Mouse (Mus musculus) urinary bladder, postnatal 25 days (tissue): ENCODE data around the gene Tenm4.

Experiments
- DNase-seq: peaks from one replicate; pipeline ENCODE4 v3.0.0; 2022; ENCODE audit warnings: low spot score

Gene Tenm4

DNA sequence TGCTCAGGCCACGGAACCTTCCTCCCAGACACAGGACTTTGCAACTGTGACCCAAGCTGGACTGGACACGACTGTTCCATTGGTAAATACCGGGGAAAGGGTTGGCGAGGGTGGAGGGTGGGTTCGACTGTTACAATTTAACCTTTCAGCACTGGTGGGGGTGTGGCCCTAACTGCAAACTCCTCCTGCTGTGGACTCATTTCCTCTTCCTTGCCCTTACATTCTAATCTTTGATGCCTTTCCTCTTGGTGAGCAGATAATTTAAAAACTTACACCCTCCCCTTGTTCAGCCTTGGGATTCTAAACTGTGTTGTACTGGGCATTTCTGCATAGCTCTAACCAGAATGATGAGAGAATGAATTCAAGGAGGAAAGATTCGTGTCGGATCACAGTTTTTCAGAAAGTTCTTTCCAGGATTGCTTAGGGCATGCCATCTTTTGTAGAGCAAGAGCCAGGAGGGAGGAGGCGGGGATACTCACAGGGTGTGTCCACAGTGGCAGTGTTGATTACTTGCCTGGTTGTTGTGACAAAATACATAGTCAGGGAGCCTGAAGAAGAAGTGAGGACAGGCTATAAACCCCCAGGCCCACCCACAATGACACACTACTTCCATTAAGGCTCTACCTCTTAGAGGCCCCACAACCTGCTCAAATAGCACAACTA, 607.0 kb downstream of the Tenm4 start:
- no peak for DNase-seq

DNA sequence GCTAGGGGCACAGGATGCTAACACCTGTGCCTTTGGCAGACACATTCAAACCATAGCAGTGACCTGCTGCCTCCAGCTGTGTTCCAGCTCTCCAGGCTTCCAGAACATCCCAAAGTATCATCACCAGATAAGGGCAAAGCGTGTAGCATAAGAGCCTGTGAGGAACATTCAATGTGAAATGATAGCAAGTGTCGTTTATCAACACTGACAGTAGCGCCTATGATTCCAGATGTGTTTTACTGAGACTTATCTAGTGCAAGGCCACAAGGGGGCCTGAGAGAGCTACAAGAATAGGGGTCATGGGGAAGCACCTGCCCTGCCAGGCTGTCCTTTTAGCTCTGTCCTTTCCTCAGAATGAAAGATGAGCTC, 607.5 kb downstream of the Tenm4 start:
- no peak for DNase-seq

DNA sequence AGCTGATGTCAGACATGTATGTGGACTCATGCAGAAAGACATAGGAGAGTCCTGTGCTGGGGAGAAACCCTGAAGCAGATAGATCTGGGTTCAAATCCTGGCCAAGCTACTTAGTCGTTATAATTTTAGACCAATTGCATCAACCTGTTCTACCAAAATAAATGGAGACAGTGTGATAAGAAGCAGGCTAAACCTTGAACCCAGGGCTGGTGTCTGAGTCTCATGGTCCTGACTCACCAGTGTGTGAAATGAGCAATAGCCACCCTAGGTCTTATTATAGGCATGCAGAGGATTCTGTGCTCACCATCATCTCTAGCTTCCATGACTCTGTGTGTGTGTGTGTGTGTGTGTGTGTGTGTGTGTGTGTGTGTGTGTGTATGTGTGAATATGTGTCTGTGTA, 609.5 kb downstream of the Tenm4 start:
- DNase-seq: no peak

DNA sequence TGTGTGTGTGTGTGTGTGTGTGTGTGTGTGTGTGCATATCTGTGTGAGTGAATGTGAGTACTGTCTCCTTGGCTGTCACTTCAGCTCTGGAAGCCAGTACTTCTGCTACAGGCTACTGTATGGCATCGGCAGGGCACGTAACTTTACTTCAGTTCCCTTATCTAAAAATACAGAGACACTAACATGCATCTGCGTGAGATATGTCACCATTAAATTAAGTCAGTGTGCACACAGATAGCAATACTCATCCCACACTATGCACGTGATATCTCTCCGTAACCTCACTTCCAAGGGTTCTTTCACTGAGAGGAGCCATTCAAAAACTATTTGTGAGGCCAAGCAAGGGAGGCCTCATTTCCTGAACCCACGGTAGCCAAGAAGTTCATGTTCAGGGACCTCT, 610.0 kb downstream of the Tenm4 start:
- no peak for DNase-seq

DNA sequence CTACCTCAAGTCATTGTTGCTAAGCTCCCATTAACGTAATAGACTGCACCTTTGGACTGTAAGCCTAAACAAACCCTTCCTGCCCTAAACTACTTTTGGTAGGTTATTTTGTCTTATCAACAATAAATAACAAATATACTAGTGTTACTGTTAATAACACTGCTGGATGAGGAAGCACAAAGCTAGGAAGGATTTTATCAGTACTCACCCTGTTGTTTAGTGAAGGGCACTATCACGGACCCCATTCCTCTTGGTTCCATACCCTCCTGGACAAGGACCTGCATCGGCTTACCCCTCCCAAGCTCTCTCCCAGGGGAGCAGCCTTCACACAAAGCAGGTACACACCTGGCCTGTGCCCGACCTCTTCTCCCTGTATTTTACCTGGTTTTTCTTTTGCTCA, 611.6 kb downstream of the Tenm4 start:
- DNase-seq: no peak

DNA sequence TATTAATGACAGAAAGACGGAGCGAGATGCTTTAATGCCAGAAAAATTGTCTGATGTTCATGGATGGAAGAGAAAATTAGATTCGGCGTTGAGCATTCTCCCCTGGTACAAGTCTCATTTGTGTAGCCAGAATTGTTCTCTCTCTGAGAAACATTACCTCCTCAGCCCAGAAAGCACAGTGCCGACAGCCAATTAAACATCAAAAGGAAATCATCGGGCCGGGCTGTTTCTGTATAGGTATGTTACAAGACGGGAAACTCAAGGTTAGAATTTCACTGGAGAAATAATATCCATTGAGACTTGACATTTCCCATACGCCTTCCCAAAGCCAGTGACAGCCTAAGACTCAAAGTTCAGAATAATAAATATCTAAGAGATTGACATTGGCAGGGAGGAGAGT, 614.8 kb downstream of the Tenm4 start:
- DNase-seq: no peak

DNA sequence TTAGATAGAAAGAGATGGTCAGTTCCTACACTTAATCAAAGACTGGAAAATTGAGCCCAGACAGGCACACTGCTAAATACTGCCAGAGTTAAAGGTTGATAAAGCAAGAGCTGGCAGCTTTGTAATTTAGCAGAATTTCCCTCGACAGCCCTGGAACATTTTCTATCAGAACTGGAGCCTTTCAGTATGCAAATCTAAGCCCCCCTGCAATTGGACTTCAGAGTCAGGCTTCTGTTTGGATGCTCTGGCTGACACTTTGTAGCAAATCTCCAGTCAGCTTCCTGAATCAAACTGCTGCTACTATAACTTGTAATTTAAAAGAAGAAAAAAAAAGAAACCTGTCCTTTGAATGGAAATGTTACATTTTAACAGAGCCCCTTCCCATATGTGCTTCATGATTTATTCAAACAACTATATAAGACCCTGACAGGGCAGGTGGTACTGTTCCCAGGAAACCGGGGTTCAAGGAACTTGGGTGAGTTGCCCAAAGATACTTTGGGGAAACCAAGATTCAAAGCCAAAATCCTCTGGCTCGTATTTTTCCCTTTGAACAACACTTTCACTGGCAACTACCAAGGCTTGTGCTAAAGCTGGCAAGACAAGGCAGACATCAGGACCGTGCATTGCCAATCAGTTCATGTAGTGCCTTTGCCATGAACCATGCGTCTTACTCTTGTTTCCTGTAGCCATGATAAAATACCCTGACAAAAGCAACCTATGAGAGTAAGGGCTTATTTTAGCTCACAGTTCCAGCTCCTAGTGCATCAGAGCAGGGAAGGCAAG, 615.4 kb downstream of the Tenm4 start:
- no peak for DNase-seq

DNA sequence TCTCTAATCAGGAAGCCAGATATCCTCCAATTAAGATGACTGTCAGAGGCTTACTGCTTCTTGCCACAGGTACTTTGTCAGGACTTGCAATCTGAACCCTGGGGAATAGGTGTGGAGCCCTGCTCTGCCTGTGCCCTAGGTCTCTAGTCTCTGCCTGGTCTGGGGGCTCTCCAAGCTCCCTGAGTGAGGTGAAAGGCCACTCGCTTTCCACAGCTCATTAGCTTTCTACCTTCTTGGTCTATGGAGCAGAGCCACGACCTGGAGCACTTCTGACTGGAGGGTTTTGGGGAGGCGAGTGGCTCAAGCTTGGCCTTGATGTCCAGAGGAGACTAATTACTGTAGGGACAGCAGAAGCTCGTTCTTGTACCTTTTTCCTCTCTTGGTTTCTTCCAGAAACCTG, 617.1 kb downstream of the Tenm4 start:
- no peak for DNase-seq

DNA sequence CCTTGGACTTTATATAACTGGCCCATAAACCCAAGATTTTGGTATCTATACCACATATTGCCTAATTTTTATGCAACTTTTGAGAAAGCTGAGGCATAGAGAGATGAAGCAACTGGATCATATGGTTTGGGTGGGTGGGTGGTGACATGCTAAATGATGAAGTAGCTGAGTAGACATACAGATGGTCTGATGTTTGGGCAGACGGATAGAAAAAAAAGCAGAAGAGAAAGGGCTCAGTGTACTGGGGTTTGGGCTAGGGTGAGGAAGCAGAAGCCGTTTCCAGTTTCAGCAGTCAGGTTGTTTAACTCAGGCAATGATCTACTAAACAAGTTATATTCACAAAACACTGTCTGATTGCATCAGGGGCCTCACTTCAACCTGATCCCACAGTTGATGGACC, 619.3 kb downstream of the Tenm4 start:
- DNase-seq: no peak

DNA sequence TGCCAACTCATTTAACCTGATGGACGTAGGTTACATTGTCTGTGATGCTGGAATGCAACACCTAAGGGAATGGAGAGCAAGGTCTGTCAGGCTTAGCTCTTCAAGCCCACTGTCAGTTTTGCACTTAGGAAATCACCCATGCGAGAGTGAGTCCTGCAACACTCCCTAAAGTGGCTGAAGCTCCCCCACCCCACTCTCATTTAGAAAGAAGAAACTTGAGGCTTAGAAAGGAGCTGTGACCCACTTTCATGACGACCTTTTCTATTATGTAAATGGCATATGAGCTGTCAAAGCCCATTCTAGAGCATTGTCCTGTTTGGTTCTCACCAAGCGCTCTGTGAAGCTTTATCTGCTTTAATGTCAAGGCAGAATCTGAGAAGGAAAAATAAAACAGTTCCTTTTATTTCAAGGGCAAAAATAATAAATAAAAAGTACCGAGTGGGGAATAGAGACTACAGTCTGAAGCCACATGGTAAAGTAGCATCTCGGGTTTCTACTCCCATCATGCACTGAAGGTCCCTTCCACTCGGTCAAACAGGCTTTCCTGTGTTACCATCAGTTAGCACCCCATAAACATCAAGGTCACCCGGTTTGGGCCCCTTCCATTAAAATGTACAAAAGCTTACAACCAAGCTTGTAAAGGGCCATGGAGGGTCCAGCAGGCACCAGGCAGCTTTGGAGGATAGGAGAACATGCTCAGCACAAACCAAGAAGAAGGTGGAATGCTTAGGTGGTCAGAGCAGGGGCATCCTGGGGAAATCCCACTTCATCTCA, 621.6 kb downstream of the Tenm4 start:
- DNase-seq: no peak

DNA sequence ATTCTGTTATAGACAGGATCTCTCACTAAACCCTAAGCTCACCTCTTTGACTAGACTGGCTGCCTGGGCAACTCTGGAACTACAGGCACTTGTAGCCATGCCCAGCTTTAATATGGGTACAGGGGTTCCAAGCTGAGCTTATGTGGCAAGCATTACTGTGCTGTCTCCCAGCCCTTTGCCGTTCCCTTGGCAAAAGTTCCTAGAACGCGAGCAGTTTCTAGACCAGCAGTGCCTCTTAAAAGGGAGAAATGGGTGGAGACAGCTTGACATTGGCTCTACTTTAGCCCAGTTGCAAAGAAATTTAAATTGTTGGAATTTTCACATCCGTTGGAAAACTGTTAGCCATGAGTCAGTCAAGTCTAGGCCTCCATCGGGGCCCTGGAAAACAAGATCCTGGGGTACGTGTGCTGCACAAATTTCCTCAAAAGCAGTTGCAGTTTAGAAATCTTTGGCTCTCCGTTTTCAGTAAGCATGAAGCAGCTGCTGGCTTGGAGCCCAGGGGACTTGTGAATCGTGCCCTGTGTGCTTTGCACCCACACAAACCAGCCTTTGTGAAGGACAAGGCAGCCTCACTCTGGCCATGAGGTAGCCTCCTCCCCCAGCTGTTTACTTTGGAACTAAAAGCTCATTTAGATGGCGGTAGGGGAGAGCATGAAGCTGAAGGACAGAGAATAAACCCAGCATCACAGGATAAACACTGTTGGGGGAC, 625.1 kb downstream of the Tenm4 start:
- no peak for DNase-seq

DNA sequence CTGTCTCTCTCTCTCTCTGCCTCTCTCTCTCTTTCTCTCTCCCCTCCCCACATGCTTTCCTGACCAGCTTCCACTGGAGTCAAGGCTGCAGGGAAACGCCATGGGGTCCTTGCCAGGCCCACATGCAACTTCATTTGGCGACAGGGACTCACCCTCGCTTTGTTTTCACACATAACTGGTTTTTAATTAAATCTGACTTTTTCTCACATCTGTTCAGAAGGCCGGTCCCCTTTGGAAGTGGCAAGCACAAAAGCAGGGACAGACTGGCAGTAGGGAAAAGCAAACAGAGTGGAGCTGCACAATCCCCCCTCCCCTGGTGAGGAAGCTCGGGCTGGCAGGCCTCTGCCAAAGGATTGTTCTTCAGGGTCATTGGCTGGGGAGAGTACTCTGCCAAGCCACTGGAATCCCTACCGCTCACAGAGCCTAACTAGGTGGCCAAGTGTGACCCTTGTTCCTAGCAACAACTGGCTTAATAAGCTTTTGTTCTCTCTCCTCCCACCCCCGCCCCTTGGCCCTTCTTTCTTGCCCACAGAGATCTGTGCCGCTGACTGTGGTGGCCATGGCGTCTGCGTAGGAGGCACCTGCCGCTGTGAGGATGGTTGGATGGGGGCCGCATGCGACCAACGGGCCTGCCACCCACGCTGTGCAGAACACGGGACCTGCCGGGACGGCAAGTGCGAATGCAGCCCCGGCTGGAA, 625.9 kb downstream of the Tenm4 start:
- no peak for DNase-seq

DNA sequence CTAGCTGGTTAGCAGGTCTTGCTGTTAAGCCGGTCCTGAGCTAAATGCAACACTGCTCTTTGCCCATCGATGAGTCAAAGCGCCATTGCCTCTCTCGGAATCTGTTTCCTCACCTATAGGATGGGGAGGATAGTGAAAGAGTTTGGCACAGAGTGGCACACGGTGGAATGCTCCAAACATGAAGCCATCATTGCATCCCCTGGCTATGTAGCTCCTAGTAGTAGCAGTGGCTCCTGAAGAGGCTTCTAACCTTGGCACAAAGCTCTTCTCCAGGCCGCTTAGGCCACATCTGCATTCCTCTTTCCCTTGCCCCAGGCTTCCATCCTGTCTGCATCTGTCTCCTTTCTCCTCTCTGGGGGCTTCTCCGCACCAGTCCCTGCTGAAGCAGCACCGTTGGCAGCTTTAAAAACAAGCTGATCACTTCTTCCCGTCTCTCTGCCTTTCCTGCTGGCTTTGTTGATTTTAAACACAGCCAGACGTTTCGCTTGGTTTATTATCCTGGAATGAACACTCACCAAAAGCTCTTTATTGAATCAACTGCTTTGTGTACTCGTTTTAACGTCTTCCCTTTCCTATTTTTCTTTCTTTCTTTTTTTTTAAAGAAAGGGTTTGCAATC, 626.8 kb downstream of the Tenm4 start:
- DNase-seq: no peak

DNA sequence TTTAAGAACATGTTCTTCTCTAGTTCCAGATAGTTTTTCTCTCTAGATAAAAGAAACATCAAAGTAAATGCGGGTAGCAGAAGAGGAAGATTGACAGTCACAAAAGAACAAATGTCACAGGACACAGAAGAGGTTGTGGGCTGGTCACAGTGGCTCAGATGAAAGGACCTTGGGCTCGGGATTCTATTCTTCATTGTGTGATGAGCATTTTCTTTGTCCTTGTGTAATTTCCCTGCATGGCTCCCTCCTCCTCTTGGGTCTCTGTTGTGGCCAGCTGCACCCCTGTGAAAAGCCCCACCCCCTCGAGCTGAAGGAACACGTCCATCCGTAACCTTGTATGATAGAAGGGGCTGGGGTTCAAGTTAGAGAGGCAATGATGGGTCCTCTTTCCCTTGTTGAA, 628.8 kb downstream of the Tenm4 start:
- no peak for DNase-seq

DNA sequence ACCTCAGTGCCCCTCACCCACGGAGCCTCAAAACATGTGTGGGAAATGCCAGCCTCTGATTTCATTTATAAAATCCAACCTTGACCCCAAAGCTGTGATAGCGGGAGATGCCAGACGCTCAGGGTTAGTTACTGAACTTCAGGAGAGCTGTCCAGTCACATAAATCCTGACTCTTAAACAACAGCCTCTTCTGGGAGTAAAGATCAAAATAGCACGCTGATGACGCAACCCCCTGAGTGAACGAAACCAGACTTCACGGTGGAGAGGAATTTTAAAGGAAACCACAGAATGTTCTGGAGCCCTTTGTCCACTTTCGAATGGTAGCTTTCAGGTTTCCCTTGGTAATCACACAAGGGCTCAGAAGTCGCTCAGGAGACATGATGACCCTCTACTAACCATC, 630.3 kb downstream of the Tenm4 start:
- DNase-seq: no peak

DNA sequence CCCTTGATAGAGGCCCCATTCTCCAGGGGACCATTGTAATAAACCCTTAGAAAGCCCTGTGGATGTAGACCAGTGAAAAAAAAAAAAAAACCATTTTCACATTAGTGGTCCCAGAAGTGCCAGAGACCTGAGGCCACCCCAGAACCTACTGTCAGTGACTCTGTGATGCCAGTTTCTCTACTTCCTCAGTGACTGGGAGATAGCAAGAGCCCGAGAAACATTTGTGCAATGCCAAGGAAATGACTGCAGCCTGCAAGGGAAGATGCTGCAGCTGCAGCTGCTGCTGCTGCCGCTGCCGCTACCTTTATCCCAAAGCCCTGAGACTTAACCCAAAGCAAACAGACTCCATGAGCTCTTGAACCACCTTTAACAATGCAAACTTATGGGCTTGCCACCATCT, 631.2 kb downstream of the Tenm4 start:
- no peak for DNase-seq

DNA sequence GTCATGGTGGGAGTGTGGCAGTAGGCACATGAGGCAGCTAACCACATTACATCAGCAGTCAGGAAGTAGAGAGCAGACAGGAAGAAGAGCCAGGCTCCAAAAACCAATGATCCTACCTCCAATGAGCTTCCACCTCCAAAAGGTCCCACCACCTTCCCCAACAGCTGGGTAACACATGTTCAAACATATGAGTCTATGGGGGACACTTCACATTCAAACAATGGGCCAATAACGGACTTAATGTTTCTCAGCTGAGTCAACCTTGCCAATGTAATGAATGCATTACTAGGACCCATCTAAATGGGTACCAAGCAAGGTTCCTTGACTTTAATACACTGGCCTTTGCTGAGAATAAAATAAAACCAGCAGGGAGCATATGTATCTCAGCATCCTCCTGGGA, 635.5 kb downstream of the Tenm4 start:
- no peak for DNase-seq

DNA sequence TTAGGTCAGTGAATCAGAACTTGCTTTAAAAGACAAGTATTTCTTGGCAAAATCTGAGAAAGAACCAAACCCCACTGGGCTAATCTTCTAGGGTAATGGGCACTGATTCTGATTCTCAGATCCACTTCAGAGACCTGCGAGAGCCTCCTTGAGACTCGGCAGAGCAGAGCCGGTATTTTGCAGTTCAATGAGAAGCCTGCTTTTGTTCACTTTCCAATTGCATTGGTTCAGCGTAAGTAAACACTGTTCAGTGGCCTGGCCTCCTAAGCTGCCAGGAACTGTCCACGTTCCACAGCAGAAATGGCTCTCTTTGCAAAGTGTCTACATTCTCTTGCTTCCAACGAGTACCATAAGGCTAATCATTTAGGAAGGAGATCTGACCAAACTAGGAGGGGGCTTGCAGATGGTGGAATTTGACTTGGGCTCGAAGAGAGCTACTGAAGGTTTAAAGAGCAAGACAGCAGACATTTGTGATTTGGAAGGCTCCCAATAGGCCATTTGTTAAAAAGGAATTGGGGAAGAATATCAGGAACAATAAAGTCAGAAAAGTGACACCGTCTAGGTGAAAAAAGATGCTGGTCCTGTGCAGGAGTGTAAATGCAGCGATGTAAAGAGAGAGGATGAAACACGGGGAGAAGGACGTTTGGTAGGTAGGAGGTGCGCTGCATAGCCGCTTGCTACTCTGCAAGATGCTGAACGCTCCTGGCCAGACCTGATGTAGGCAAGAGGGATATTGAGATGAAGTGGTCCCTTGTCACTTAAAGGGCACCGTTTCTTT, 636.4 kb downstream of the Tenm4 start:
- DNase-seq: no peak

DNA sequence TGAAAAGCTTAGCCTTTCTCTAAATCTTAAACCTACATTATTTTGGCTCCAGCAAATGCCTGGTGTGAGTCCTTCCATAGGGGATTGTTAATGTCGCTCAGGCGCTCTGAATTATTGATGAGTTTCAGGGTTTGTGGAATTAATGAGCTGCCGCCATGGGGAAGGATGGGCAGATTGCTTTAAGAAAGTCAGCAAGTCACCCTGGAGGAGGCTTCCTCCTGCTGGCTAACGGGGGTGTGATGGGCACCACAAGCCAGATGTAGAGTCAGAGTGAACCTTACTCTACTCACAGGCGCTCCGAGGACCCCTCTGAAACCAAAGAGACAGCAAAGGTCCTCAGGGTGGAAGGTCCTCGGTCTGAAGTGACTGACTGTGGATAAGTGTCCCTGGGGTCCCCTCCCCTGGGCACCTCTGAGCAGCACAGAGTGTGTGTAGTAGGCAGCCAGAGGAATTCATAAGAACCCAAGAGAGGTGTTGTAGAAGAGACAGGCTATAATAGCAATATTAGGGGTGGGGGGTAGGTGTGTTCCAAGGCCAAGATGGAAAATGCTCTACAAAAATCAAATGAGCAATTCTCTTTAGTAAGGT, 637.1 kb downstream of the Tenm4 start:
- DNase-seq: no peak

DNA sequence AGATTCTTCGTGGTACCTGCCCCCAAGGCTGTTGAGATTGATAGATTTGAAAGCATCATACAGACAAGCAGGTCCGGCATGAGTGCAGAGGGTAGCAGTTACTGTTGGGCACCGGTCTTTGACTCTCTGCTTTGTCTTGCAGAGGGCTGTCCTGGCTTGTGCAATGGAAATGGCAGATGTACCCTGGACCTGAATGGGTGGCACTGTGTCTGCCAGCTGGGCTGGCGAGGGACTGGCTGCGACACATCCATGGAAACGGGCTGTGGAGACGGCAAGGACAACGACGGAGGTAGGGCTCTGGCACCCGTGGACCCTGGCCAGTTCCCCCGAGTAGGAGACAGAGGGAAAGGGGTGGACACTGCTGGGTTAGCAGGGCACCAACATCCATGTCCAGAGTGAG, 640.6 kb downstream of the Tenm4 start:
- no peak for DNase-seq
